Mouse (Mus musculus): ENCODE results near the gene Ppm1n. TPM values are rescaled to one million over a fixed set of nuclear protein-coding genes. Genes with fewer than 3 reads are reported as not detected.
A peak's percentile ranks its signal among the peaks of the same experiment; 100 is the strongest.

Gene Ppm1n
- polyA plus RNA-seq, 1 experiment from 2014 or later: 0.34 TPM

DNA sequence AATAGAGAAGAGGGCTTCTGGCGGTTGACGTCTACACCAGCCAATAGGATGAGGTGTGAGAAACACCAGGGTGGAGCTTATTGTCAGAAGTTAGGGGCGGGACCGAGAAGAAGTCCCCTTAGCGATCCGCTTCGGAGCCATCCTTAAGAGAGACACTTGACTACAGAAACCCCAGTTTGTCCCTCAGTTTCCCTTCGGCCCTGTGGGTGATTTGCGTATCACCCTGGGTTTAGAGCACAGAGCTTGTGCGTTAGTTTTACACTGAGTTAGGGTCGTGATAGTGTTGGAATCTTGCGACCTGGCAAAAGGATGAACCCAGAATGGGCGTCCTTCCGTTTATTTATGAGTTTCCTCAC lies 51.1 kb downstream of the Ppm1n start:
- Histone ChIP-seq H3K36me3 (ENCODE audit: control insufficient read depth, insufficient read depth, low read length) (peaks cover 9% of the 10 kb centered on the region; the same call in 1 of the 2 replicates), H3K4me3 (ENCODE audit: low read depth, low read length) (peak overlapping the region; percentile 62), H3K9me3 (replicated peaks; ENCODE audit: control insufficient read depth, low read length) (no peaks in the 10 kb centered on the region), H3K27ac (ENCODE audit: low read depth, low read length) (peak overlapping the region; percentile 100), H3K27me3 (ENCODE audit: control insufficient read depth, insufficient read depth, low read length) (no peaks in the 10 kb centered on the region), H3K9ac (ENCODE audit: low read depth, low read length) (peak overlapping the region; percentile 91), H3K4me1 (ENCODE audit: control insufficient read depth, insufficient read depth, low read length) (peaks cover 14% of the 10 kb centered on the region), H3K4me2 (peak overlapping the region; percentile 79)
- WGBS (ENCODE audit: insufficient replicate concordance): 0% methylated on average over 14 of the region's 14 CpGs
- no peak for ATAC-seq (replicated peaks; ENCODE audit: insufficient number of reproducible peaks, low FRiP score, low TSS enrichment)

GRCm38 (mm10) chr7:19227883-19228792 lies 51.7 kb downstream of the Ppm1n start, which contains the start of gene Opa3:
TSS of gene Opa3 (plus strand) at chr7:19228334.
- Histone ChIP-seq H3K9ac (ENCODE audit: low read depth, low read length) (peak within 1 kb of the TSS; percentile 91), H3K4me3 (ENCODE audit: low read depth, low read length) (peak within 1 kb of the TSS; percentile 62), H3K4me2 (peak within 1 kb of the TSS; percentile 79), H3K36me3 (ENCODE audit: control insufficient read depth, insufficient read depth, low read length) (peaks cover 9% of the 10 kb centered on the region; the same call in 1 of the 2 replicates), H3K27ac (ENCODE audit: low read depth, low read length) (peak within 1 kb of the TSS; percentile 100), H3K9me3 (replicated peaks; ENCODE audit: control insufficient read depth, low read length) (no peaks in the 10 kb centered on the region), H3K27me3 (ENCODE audit: control insufficient read depth, insufficient read depth, low read length) (no peaks in the 10 kb centered on the region), H3K4me1 (ENCODE audit: control insufficient read depth, insufficient read depth, low read length) (peaks cover 14% of the 10 kb centered on the region)
- peak; percentile 93 for ATAC-seq (replicated peaks; ENCODE audit: insufficient number of reproducible peaks, low FRiP score, low TSS enrichment)
- under 1% methylated on average over 89 of the region's 91 CpGs for WGBS (ENCODE audit: insufficient replicate concordance)

GRCm38 (mm10) chr7:19226817-19227797 lies 52.8 kb downstream of the Ppm1n start:
- Histone ChIP-seq H3K27ac (ENCODE audit: low read depth, low read length) (peak overlapping the region; percentile 96), H3K4me1 (ENCODE audit: control insufficient read depth, insufficient read depth, low read length) (peaks cover 14% of the 10 kb centered on the region), H3K4me3 (ENCODE audit: low read depth, low read length) (peak overlapping the region; percentile 62), H3K36me3 (ENCODE audit: control insufficient read depth, insufficient read depth, low read length) (peaks cover 9% of the 10 kb centered on the region; the same call in 1 of the 2 replicates), H3K4me2 (peak overlapping the region; percentile 79), H3K9me3 (replicated peaks; ENCODE audit: control insufficient read depth, low read length) (no peaks in the 10 kb centered on the region), H3K27me3 (ENCODE audit: control insufficient read depth, insufficient read depth, low read length) (no peaks in the 10 kb centered on the region), H3K9ac (ENCODE audit: low read depth, low read length) (peak overlapping the region; percentile 82)
- ATAC-seq (replicated peaks; ENCODE audit: insufficient number of reproducible peaks, low FRiP score, low TSS enrichment): no peak
- 18% methylated on average over 20 of the region's 20 CpGs for WGBS (ENCODE audit: insufficient replicate concordance)

Other genes starting within 250 kb of the Ppm1n start
- not detected in 2 replicates for gene Rsph6a, start 225.4 kb downstream of the Ppm1n start, polyA plus RNA-seq (2014; fragmentation: Nextera tagmentation; extraction: Ambion mirVana)
- 15.2 and 16.2 TPM in 2 replicates for gene Dmwd, start 203.8 kb downstream of the Ppm1n start, polyA plus RNA-seq (2014; fragmentation: Nextera tagmentation; extraction: Ambion mirVana)
- 17.0 and 17.7 TPM in 2 replicates for gene Dmpk, start 196.2 kb downstream of the Ppm1n start, polyA plus RNA-seq (2014; fragmentation: Nextera tagmentation; extraction: Ambion mirVana)
- gene Six5, start 185.5 kb downstream of the Ppm1n start, polyA plus RNA-seq (2014; fragmentation: Nextera tagmentation; extraction: Ambion mirVana): 6.6 and 6.9 TPM in 2 replicates
- 2.2 and 2.7 TPM in 2 replicates for gene Gm4969, start 161.7 kb downstream of the Ppm1n start, polyA plus RNA-seq (2014; fragmentation: Nextera tagmentation; extraction: Ambion mirVana)
- gene Fbxo46, start 160.2 kb downstream of the Ppm1n start, polyA plus RNA-seq (2014; fragmentation: Nextera tagmentation; extraction: Ambion mirVana): 6.3 and 6.4 TPM in 2 replicates
- 6.4 and 7.6 TPM in 2 replicates for gene Qpctl, start 130.8 kb downstream of the Ppm1n start, polyA plus RNA-seq (2014; fragmentation: Nextera tagmentation; extraction: Ambion mirVana)
- gene Snrpd2, start 130.3 kb downstream of the Ppm1n start, polyA plus RNA-seq (2014; fragmentation: Nextera tagmentation; extraction: Ambion mirVana): 120 and 125 TPM in 2 replicates
- 9.0 and 10.8 TPM in 2 replicates for gene Gipr, start 113.9 kb downstream of the Ppm1n start, polyA plus RNA-seq (2014; fragmentation: Nextera tagmentation; extraction: Ambion mirVana)
- 5.4 and 6.9 TPM in 2 replicates for gene Eml2, start 103.6 kb downstream of the Ppm1n start, polyA plus RNA-seq (2014; fragmentation: Nextera tagmentation; extraction: Ambion mirVana)
- 1.3 and 1.4 TPM in 2 replicates for gene Gpr4, start 67.5 kb downstream of the Ppm1n start, polyA plus RNA-seq (2014; fragmentation: Nextera tagmentation; extraction: Ambion mirVana)
- gene Opa3, start 51.7 kb downstream of the Ppm1n start, polyA plus RNA-seq (2014; fragmentation: Nextera tagmentation; extraction: Ambion mirVana): 41.2 and 41.6 TPM in 2 replicates
- 61.9 and 102 TPM in 2 replicates for gene Vasp, start 8.2 kb downstream of the Ppm1n start, polyA plus RNA-seq (2014; fragmentation: Nextera tagmentation; extraction: Ambion mirVana)
- gene Rtn2, start 2.6 kb upstream of the Ppm1n start, polyA plus RNA-seq (2014; fragmentation: Nextera tagmentation; extraction: Ambion mirVana): 25.3 and 31.2 TPM in 2 replicates
- 0.11 and 0.17 TPM in 2 replicates for gene Fosb, start 30.0 kb upstream of the Ppm1n start, polyA plus RNA-seq (2014; fragmentation: Nextera tagmentation; extraction: Ambion mirVana)
- gene Ercc1, start 64.7 kb upstream of the Ppm1n start, polyA plus RNA-seq (2014; fragmentation: Nextera tagmentation; extraction: Ambion mirVana): 72.5 and 74.5 TPM in 2 replicates
- 17.6 and 18.9 TPM in 2 replicates for gene Cd3eap, start 79.4 kb upstream of the Ppm1n start, polyA plus RNA-seq (2014; fragmentation: Nextera tagmentation; extraction: Ambion mirVana)
- gene Ppp1r13l, start 79.7 kb upstream of the Ppm1n start, polyA plus RNA-seq (2014; fragmentation: Nextera tagmentation; extraction: Ambion mirVana): 12.4 and 17.6 TPM in 2 replicates
- 6.1 and 6.6 TPM in 2 replicates for gene Ercc2, start 101.9 kb upstream of the Ppm1n start, polyA plus RNA-seq (2014; fragmentation: Nextera tagmentation; extraction: Ambion mirVana)
- gene Klc3, start 124.0 kb upstream of the Ppm1n start, polyA plus RNA-seq (2014; fragmentation: Nextera tagmentation; extraction: Ambion mirVana): 2.2 and 3.7 TPM in 2 replicates
- gene Ckm, start 124.7 kb upstream of the Ppm1n start, polyA plus RNA-seq (2014; fragmentation: Nextera tagmentation; extraction: Ambion mirVana): 11.0 and 13.3 TPM in 2 replicates
- gene Mark4, start 178.8 kb upstream of the Ppm1n start, polyA plus RNA-seq (2014; fragmentation: Nextera tagmentation; extraction: Ambion mirVana): 8.0 and 9.7 TPM in 2 replicates
- 2.2 and 2.7 TPM in 2 replicates for gene Exoc3l2, start 183.3 kb upstream of the Ppm1n start, polyA plus RNA-seq (2014; fragmentation: Nextera tagmentation; extraction: Ambion mirVana)
- gene Bloc1s3, start 228.3 kb upstream of the Ppm1n start, polyA plus RNA-seq (2014; fragmentation: Nextera tagmentation; extraction: Ambion mirVana): 1.2 TPM in 2 replicates
- gene Trappc6a, start 228.3 kb upstream of the Ppm1n start, polyA plus RNA-seq (2014; fragmentation: Nextera tagmentation; extraction: Ambion mirVana): 77.0 and 79.0 TPM in 2 replicates
- gene Nkpd1, start 237.8 kb upstream of the Ppm1n start, polyA plus RNA-seq (2014; fragmentation: Nextera tagmentation; extraction: Ambion mirVana): 0.15 TPM in 1 of 2 replicates, not detected in the other

Measured in heart, embryonic 11.5 days (tissue).